Comparison of ENCODE assay signal across 9 mouse cellular contexts in the genomic region with DNA sequence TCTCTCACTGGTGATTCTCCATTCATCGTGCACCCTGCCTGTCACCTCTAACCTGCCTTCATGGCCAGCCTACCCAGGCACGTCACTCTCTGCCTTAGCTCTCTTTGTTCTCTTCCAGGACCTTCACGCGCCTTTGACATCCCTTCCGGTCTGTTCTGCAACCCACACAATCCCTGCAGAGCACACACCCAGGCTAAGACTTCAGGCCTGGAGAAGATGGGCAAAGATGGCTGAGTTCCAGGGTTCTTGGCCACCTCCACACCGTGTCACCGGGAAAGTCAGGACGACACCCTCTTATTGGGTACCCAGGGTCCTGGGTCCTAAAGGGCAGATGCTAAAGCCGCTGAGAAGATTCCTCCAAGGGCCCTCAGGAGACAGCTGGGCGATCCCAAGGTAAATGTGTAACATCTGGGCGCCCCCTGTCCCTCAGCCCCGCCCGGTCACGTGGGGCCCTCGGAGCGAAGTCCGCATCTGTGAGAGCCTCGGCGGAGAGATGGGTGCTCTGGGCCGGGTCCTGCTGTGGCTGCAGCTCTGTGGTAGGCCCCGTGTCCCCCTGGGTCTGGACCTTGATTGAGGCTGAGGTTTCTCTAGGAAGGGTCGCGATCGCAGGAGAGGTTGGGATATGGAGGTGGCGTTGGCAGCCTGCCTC. TPM values are rescaled to one million over a fixed set of nuclear protein-coding genes. Genes with fewer than 3 reads are reported as not detected.
DNase-seq lines count a peak whose midpoint lies in the region; ATAC-seq and TF ChIP-seq lines count a peak whose summit lies in the region.
"Had no signal": no experiment of that assay in that cellular context is flagged by ENCODE, and none has a peak within 500 bp of the region (broad histone marks: within the 10 kb centered on the region; RNA-seq: fewer than 3 reads in every experiment).

Gene Amn (plus strand): TSS at position 467 of the 649 bp plus-strand sequence.

- peak within 1 kb of the TSS; percentile 18 for H3K4me2 ChIP-seq in embryonic facial prominence, embryonic 12.5 days (replicated peaks)
- H3K4me2 ChIP-seq in liver, embryonic 14.5 days (ENCODE audit: low read depth) = peak within 1 kb of the TSS; percentile 16; the same call in 1 of the 2 replicates

- no peak within 1 kb of the TSS for H3K27ac ChIP-seq in embryonic facial prominence, embryonic 12.5 days
- peak within 1 kb of the TSS; percentile 81 for H3K27ac ChIP-seq in kidney, adult 2 months (ENCODE audit: insufficient read depth, low read depth, low read length)
- H3K27ac ChIP-seq in liver, embryonic 14.5 days = no peak within 1 kb of the TSS

- ATAC-seq in embryonic facial prominence, embryonic 12.5 days (ENCODE audit: insufficient number of reproducible peaks, insufficient read depth, low FRiP score, low TSS enrichment) = no peak
- no peak for ATAC-seq in liver, embryonic 14.5 days (ENCODE audit: insufficient read depth)

- WGBS in embryonic facial prominence, embryonic 12.5 days = 36% methylated on average over 25 of the region's 25 CpGs
- WGBS in kidney, adult 2 months = 24% methylated on average over 25 of the region's 25 CpGs
- WGBS in liver, embryonic 14.5 days (ENCODE audit: insufficient replicate concordance) = 23% methylated on average over 25 of the region's 25 CpGs

- peak; percentile 41 for TF ChIP-seq POLR2A in kidney, adult 2 months (IDR thresholded peaks at IDR 0.05; ENCODE audit: low read depth, low read length)

- peaks cover 64% of the 10 kb centered on the region for H3K27me3 ChIP-seq in embryonic facial prominence, embryonic 12.5 days
- no peaks in the 10 kb centered on the region for H3K27me3 ChIP-seq in kidney, adult 2 months (replicated peaks; ENCODE audit: control insufficient read depth, insufficient read depth, low read length)
- peaks cover 57% of the 10 kb centered on the region for H3K27me3 ChIP-seq in liver, embryonic 14.5 days (ENCODE audit: control insufficient read depth, insufficient read depth, low read length)

- no peak for TF ChIP-seq CTCF in kidney, adult 2 months (conservative IDR thresholded peaks at IDR 0.05; ENCODE audit: insufficient read depth, insufficient read length, low read depth, low read length)
- TF ChIP-seq CTCF in liver, embryonic 14.5 days (IDR thresholded peaks at IDR 0.05; ENCODE audit: low read depth) = no peak

- H3K4me3 ChIP-seq in embryonic facial prominence, embryonic 12.5 days = peak within 1 kb of the TSS; percentile 11; the same call in 1 of the 2 replicates
- H3K4me3 ChIP-seq in kidney, adult 2 months (ENCODE audit: insufficient read depth, low read depth, low read length) = peak within 1 kb of the TSS; percentile 72
- H3K4me3 ChIP-seq in liver, embryonic 14.5 days (ENCODE audit: insufficient read depth in 1 of 2, low read depth in 2 of 2, low read length in 2 of 2) = no peak within 1 kb of the TSS

- no peak within 1 kb of the TSS; the same call in 1 of the 2 replicates for H3K9ac ChIP-seq in embryonic facial prominence, embryonic 12.5 days
- H3K9ac ChIP-seq in liver, embryonic 14.5 days (replicated peaks) = no peak within 1 kb of the TSS

- TF ChIP-seq EP300 in liver, embryonic 14.5 days (IDR thresholded peaks at IDR 0.05; ENCODE audit: low read depth) = no peak

- intact Hi-C loops in left cerebral cortex, postnatal 14 days (cut with DNase I) = loop anchor here (10.0 kb wide), 1 partner anchor 186 kb away; no protein-coding TSS in a partner anchor

- H3K9me3 ChIP-seq in embryonic facial prominence, embryonic 12.5 days = no peaks in the 10 kb centered on the region
- H3K9me3 ChIP-seq in liver, embryonic 14.5 days (ENCODE audit: control insufficient read depth, low read length) = no peaks in the 10 kb centered on the region

- DNase-seq in left cerebral cortex, postnatal 14 days (ENCODE audit: low spot score in 2 of 2) = no peak
- no peak for DNase-seq in left cerebral cortex, adult 18-20 months (ENCODE audit: low spot score in 2 of 2)
- DNase-seq in kidney, adult 2 months = peak; percentile 88
- DNase-seq in liver, embryonic 14.5 days (ENCODE audit: low read depth in 3 of 3, low spot score in 3 of 3) = no peak
- no peak for DNase-seq in cerebellum, adult 9-11 months
- no peak for DNase-seq in lung, postnatal 36 days
- DNase-seq in urinary bladder, adult 2 months (ENCODE audit: low spot score) = no peak
- DNase-seq: lung, adult 18-20 months had no signal

- H3K4me1 ChIP-seq in embryonic facial prominence, embryonic 12.5 days = peaks cover 20% of the 10 kb centered on the region
- peaks cover 5% of the 10 kb centered on the region; the same call in 1 of the 2 replicates for H3K4me1 ChIP-seq in kidney, adult 2 months (ENCODE audit: control insufficient read depth, insufficient read depth, low read length)
- H3K4me1 ChIP-seq in liver, embryonic 14.5 days (replicated peaks; ENCODE audit: control insufficient read depth in 2 of 2, insufficient read depth in 2 of 2, low read length in 1 of 2) = peaks cover 20 to 30% of the 10 kb centered on the region in 2 experiments

- H3K36me3 ChIP-seq in embryonic facial prominence, embryonic 12.5 days = no peaks in the 10 kb centered on the region
- H3K36me3 ChIP-seq in kidney, adult 2 months (ENCODE audit: control insufficient read depth, insufficient read depth, low read length) = no peaks in the 10 kb centered on the region
- H3K36me3 ChIP-seq in liver, embryonic 14.5 days (replicated peaks; ENCODE audit: control insufficient read depth, insufficient read depth, low read depth) = no peaks in the 10 kb centered on the region

RNA-seq across cellular contexts. Expression of gene Amn, which starts in this region (rescaled TPM):
- total RNA-seq in left cerebral cortex, postnatal 14 days (2021) = 10 to 100 TPM; 15.1 to 18.7 TPM
- total RNA-seq in left cerebral cortex, adult 18-20 months (2021) = 1 to 10 TPM; 9.1 to 9.7 TPM
- 0.38 and 0.52 TPM in 2 replicates for polyA plus RNA-seq in embryonic facial prominence, embryonic 12.5 days (2016; fragmentation: Nextera tagmentation; extraction: Ambion mirVana)
- polyA plus RNA-seq in kidney, adult 2 months (2012; rRNA removed) = 194 and 273 TPM in 2 replicates
- 0.61 and 0.77 TPM in 2 replicates for polyA plus RNA-seq in liver, embryonic 14.5 days (2012; rRNA removed)
- polyA plus RNA-seq in liver, embryonic 14.5 days (2014; fragmentation: Nextera tagmentation; extraction: Ambion mirVana) = 0.44 and 0.71 TPM in 2 replicates
- polyA plus RNA-seq in urinary bladder, adult 2 months (2012; rRNA removed) = 2.3 and 4.1 TPM in 2 replicates

Comparison
In these comparisons a context has a peak if more than half of its experiments do, and no peak if none do; other contexts are left out.
1. RNA of gene Amn (polyA plus RNA-seq): 194 to 273 TPM in kidney, adult 2 months; 2.3 to 4.1 TPM in urinary bladder, adult 2 months, 0.44 to 0.77 TPM in liver, embryonic 14.5 days and 0.38 to 0.52 TPM in embryonic facial prominence, embryonic 12.5 days; every median in the first group is over 10 times any median in the second.
2. H3K4me3 ChIP-seq: peak in embryonic facial prominence, embryonic 12.5 days (single experiment) and kidney, adult 2 months (single experiment); none in liver, embryonic 14.5 days (0 of 2).